Mouse (Mus musculus) brain, embryonic 14.5 days (tissue): ENCODE data around the gene Filip1l. TPM values are rescaled to one million over a fixed set of nuclear protein-coding genes. Genes with fewer than 3 reads are reported as not detected.
"Not testable (repeated sequence)": the region's sequence is repeated elsewhere in the genome, so short reads cannot be mapped to it uniquely, and the experiment has no call there.

Source experiments
- DNase-seq: peaks from one replicate; pipeline ENCODE4 v3.0.0-alpha.2; 2011; ENCODE audit warnings: low read depth
- CTCF ChIP-seq: fragments of 200-500 bp; IDR thresholded peaks from 2 replicates; pipeline ENCODE4 v1.5.1; 2012; ENCODE audit warnings: inconsistent platforms, mild to moderate bottlenecking, moderate library complexity, borderline replicate concordance; ENCODE audit not compliant: insufficient read depth, insufficient read length; ENCODE audit errors: extremely low read depth
- POLR2A ChIP-seq: fragments of 200-500 bp; IDR thresholded peaks from 2 replicates; pipeline ENCODE4 v1.6.1; 2012; ENCODE audit warnings: mild to moderate bottlenecking, inconsistent platforms, borderline replicate concordance; ENCODE audit not compliant: poor library complexity, insufficient read depth, insufficient read length, severe bottlenecking; ENCODE audit errors: extremely low read depth
- polyA plus RNA-seq: library from polyadenylated mRNA; depleted of rRNA; stranded (reverse); fragments of >200 nt; gene quantifications from 2 replicates; pipeline ENCODE4 v1.2.3, GENCODE M21; 2012

Gene Filip1l
- polyA plus RNA-seq, 1 experiment, result 2.5 TPM

GRCm38 (mm10) chr16:57378631-57379330 is 25.9 kb downstream of the Filip1l start:
- DNase-seq, result no peak
- no peak for TF ChIP-seq POLR2A
- TF ChIP-seq CTCF, result no peak

GRCm38 (mm10) chr16:57383266-57383971 is 30.5 kb downstream of the Filip1l start:
- DNase-seq, result no peak
- no peak for TF ChIP-seq POLR2A
- TF ChIP-seq CTCF, result no peak

GRCm38 (mm10) chr16:57384274-57384673 is 31.4 kb downstream of the Filip1l start:
- DNase-seq, result no peak

GRCm38 (mm10) chr16:57389566-57390251 is 36.8 kb downstream of the Filip1l start:
- no peak for DNase-seq
- no peak for TF ChIP-seq POLR2A
- no peak for TF ChIP-seq CTCF

More at GRCm38 (mm10) chr16:57384274-57384673, 31.4 kb downstream of the Filip1l start:
- no peak for TF ChIP-seq CTCF
- TF ChIP-seq POLR2A, result no peak

DNA sequence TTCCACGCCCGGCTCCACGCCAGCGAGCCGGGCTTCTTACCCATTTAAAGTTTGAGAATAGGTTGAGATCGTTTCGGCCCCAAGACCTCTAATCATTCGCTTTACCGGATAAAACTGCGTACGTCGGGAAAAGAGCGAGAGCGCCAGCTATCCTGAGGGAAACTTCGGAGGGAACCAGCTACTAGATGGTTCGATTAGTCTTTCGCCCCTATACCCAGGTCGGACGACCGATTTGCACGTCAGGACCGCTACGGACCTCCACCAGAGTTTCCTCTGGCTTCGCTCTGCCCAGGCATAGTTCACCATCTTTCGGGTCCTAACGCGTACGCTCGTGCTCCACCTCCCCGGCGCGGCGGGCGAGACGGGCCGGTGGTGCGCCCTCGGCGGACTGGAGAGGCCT is 38.3 kb downstream of the Filip1l start:
- not testable (repeated sequence) for DNase-seq

- no peak for TF ChIP-seq CTCF
- no peak for TF ChIP-seq POLR2A
- no peak for DNase-seq
Measured at GRCm38 (mm10) chr16:57392461-57392860, 39.6 kb downstream of the Filip1l start.

DNA sequence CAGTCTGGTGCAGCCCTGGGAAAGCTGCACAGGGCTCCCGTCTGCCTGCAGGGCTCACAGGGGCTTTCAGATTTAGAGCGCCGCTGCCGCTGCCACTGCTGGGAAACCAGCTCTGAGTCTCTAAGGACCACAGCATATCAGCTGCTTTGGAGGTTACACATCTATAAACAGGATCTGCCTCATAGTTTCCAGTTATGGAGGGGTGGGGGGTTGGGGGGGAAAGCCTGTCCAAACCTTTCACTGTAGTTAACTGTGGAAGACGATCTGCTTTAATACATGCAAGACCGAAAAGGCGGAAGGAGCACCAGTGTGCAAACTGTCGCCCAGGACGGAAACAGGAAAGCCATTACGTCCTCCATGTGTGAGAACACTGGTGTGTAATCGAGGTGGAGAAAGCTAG is 40.3 kb downstream of the Filip1l start:
- TF ChIP-seq POLR2A, result no peak
- no peak for TF ChIP-seq CTCF
- peak; percentile 34 for DNase-seq

- DNase-seq, result no peak
- no peak for TF ChIP-seq CTCF
- TF ChIP-seq POLR2A, result no peak
Measured at GRCm38 (mm10) chr16:57396249-57396648, 43.4 kb downstream of the Filip1l start.

DNA sequence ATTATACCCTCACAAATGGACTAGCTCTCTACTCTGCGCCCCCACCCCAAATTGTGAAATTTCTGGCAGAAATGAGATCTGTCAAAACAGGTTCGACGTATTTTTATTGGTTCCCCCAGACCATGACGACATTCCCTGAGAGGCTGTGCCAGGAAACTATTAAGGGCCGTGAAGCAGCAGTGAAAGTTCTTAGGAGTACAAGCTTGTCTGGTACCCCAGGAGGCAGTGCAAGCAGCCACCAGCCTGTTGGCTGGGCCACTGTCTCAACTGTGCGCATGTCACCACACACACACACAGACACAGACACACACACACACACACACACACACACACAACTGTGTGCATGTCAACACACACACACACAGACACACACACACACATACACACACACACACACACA is 45.0 kb downstream of the Filip1l start:
- no peak for DNase-seq
- no peak for TF ChIP-seq CTCF
- no peak for TF ChIP-seq POLR2A

DNA sequence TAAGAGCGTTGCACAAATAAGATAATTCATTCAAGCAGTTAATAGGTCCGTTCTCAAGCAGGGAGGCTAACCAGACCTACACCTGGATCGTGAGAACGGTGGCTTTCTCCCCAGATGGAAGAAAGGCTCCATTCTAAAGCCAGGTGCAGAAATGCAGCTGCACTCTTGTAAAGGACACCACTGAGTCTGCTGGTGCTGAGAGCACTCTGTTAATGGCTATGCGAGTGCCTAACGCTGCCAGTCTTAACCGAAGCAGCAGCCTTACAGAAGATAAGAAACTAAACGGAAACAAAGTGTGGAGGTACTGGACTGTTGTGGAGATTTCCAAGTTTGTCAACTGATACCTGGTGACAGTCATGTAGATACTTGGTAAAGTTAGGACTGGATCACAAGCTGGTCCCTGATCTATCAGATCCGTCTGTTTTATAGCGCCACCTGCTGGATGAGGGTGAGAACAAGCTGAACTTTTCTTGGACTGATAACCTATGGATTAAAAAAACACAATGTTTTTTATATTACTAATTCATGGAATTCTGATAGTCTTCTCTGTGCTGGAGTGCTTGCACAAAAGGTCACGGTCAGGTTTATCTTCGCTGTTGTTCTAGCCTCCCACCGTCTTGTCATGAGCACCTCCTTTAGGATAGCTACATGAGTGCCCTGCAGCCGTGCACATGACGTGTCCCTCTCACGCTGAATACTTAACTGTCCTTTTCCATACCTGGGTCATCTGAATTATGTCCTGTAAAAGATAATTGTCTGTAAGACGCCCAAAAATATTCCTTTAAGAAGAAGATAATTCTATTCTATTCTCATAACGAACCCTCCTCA is 45.7 kb downstream of the Filip1l start:
- TF ChIP-seq POLR2A, result no peak
- peak; percentile 76; the same call in 1 of the 2 replicates for TF ChIP-seq CTCF
- peak; percentile 80 for DNase-seq

- DNase-seq, result no peak
- TF ChIP-seq POLR2A (no peak), CTCF (no peak)
Measured at GRCm38 (mm10) chr16:57399566-57399965, 46.7 kb downstream of the Filip1l start.

DNA sequence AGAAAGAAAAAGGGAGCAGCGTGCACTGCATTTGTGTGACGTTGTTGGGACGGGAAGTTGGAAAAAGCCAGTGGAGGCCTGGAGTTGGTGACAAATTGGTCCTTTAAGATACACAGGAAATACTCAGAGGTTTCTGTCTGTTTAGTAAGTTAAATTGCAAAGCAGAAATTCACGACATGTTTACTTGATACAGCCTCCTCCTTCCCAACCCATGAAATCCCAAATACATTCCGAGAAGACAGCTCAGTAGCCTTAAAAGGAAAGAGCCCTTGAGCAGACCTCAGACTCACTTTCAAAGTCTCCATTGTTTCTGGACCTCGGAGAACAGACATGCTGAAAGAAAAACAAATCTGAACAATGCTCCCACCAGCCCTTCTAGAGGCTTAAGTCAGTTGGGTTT is 48.8 kb downstream of the Filip1l start:
- TF ChIP-seq POLR2A (no peak), CTCF (no peak)
- no peak for DNase-seq
